In genomic region chr13:4559143-4559542, GRCm38 (mm10) we compare ENCODE assay signal across 24 mouse cellular contexts. TPM values are rescaled to one million over a fixed set of nuclear protein-coding genes. Genes with fewer than 3 reads are reported as not detected.
DNase-seq lines count a peak whose midpoint lies in the region.
"Had no signal": no experiment of that assay in that cellular context is flagged by ENCODE, and none has a peak within 500 bp of the region (broad histone marks: within the 10 kb centered on the region; RNA-seq: fewer than 3 reads in every experiment).

No protein-coding gene starts in this region.

- no peaks in the 10 kb centered on the region for H3K9me3 ChIP-seq in midbrain, embryonic 10.5 days (replicated peaks)
- H3K9me3 ChIP-seq: embryonic facial prominence, embryonic 10.5 days; embryonic facial prominence, embryonic 12.5 days had no signal

- peak; percentile 77 for DNase-seq in ES-CJ7 (ENCODE audit: low read depth, low spot score)
- peak; percentile 26 for DNase-seq in MEL-GATA-1-ER (ENCODE audit: extremely low read depth, low read depth)
- peak; percentile 73 for DNase-seq in ZHBTc4 (ENCODE audit: low read depth, low spot score)
- no peak for DNase-seq in midbrain, embryonic 10.5 days (ENCODE audit: low spot score)
- DNase-seq in kidney, postnatal 10 days = no peak
- no peak for DNase-seq in ovary, adult 18-20 months (ENCODE audit: low spot score)
- DNase-seq: adrenal gland, adult 2 months; adrenal gland, postnatal 10 days; adrenal gland, postnatal 25 days; cerebellum, adult 11 months; cerebellum, adult 18-20 months; cerebellum, adult 8-10 months; cerebellum, adult 9-11 months; cerebellum, postnatal 14 days had no signal

- 79% methylated on average over 1 of the region's 1 CpGs for WGBS in midbrain, embryonic 10.5 days

- no peak overlapping the region for H3K27ac ChIP-seq in midbrain, embryonic 10.5 days (replicated peaks)
- H3K27ac ChIP-seq: embryonic facial prominence, embryonic 10.5 days; embryonic facial prominence, embryonic 12.5 days had no signal

- no peaks in the 10 kb centered on the region for H3K27me3 ChIP-seq in midbrain, embryonic 10.5 days (ENCODE audit: low read depth, poor library complexity, severe bottlenecking)
- H3K27me3 ChIP-seq: embryonic facial prominence, embryonic 12.5 days had no signal

- H3K4me1 ChIP-seq in midbrain, embryonic 10.5 days = no peaks in the 10 kb centered on the region
- H3K4me1 ChIP-seq: embryonic facial prominence, embryonic 10.5 days; embryonic facial prominence, embryonic 12.5 days had no signal

- no peak overlapping the region for H3K4me3 ChIP-seq in midbrain, embryonic 10.5 days
- H3K4me3 ChIP-seq: embryonic facial prominence, embryonic 10.5 days; embryonic facial prominence, embryonic 12.5 days had no signal

- H3K36me3 ChIP-seq in midbrain, embryonic 10.5 days = no peaks in the 10 kb centered on the region
- H3K36me3 ChIP-seq: embryonic facial prominence, embryonic 10.5 days; embryonic facial prominence, embryonic 12.5 days had no signal

RNA-seq across cellular contexts. Expression of gene Akr1c21, which starts 14.7 kb away (rescaled TPM):
- 0.15 TPM in 1 of 2 replicates, not detected in the other for polyA plus RNA-seq in midbrain, embryonic 10.5 days (2016; fragmentation: Nextera tagmentation; extraction: Ambion mirVana)
- polyA plus RNA-seq: adrenal gland, adult 2 months; brain, embryonic 14.5 days; C2C12; cortical plate, adult 2 months; embryonic facial prominence, embryonic 10.5 days; embryonic facial prominence, embryonic 12.5 days; embryonic facial prominence, embryonic 14.5 days; forebrain, embryonic 11.5 days; forebrain, embryonic 14.5 days; forebrain, embryonic 16.5 days; frontal cortex, adult 2 months had no signal

RNA-seq across cellular contexts. Expression of gene Akr1c20, which starts 36.0 kb away (rescaled TPM):
- polyA plus RNA-seq in midbrain, embryonic 10.5 days (2016; fragmentation: Nextera tagmentation; extraction: Ambion mirVana) = not detected in 2 replicates
- polyA plus RNA-seq: adrenal gland, adult 2 months; brain, embryonic 14.5 days; C2C12; cortical plate, adult 2 months; embryonic facial prominence, embryonic 10.5 days; embryonic facial prominence, embryonic 12.5 days; embryonic facial prominence, embryonic 14.5 days; forebrain, embryonic 11.5 days; forebrain, embryonic 14.5 days; forebrain, embryonic 16.5 days; frontal cortex, adult 2 months had no signal

RNA-seq across cellular contexts. Expression of gene Akr1e1, which starts 49.8 kb away (rescaled TPM):
- polyA plus RNA-seq in midbrain, embryonic 10.5 days (2016; fragmentation: Nextera tagmentation; extraction: Ambion mirVana) = 61.2 and 65.3 TPM in 2 replicates

Comparison
In these comparisons a context has a peak if more than half of its experiments do, and no peak if none do; other contexts are left out.
1. DNase-seq: peak in ES-CJ7 (single experiment), MEL-GATA-1-ER (single experiment) and ZHBTc4 (single experiment); none in midbrain, embryonic 10.5 days (single experiment), kidney, postnatal 10 days (single experiment) and ovary, adult 18-20 months (single experiment).